11 mouse cellular contexts compared by ENCODE assay signal in genomic region chr11:9191555-9192131, GRCm38 (mm10). TPM values are rescaled to one million over a fixed set of nuclear protein-coding genes. Genes with fewer than 3 reads are reported as not detected.
DNase-seq lines count a peak whose midpoint lies in the region; ATAC-seq and TF ChIP-seq lines count a peak whose summit lies in the region.
"Had no signal": no experiment of that assay in that cellular context is flagged by ENCODE, and none has a peak within 500 bp of the region (broad histone marks: within the 10 kb centered on the region; RNA-seq: fewer than 3 reads in every experiment).

Gene Abca13 (plus strand): TSS chr11:9191942.

- no peaks in the 10 kb centered on the region for H3K36me3 ChIP-seq in embryonic facial prominence, embryonic 12.5 days
- no peaks in the 10 kb centered on the region for H3K36me3 ChIP-seq in kidney, postnatal 0 days (ENCODE audit: insufficient read depth, low read length)
- no peaks in the 10 kb centered on the region for H3K36me3 ChIP-seq in midbrain, embryonic 15.5 days (replicated peaks)
- H3K36me3 ChIP-seq: hindbrain, embryonic 15.5 days; neural tube, embryonic 13.5 days had no signal

- TF ChIP-seq CTCF in kidney, postnatal 0 days (IDR thresholded peaks at IDR 0.05; ENCODE audit: low read depth): no peak

- H3K27me3 ChIP-seq in embryonic facial prominence, embryonic 12.5 days: no peaks in the 10 kb centered on the region
- no peaks in the 10 kb centered on the region for H3K27me3 ChIP-seq in kidney, postnatal 0 days (ENCODE audit: insufficient read depth, low read length)
- H3K27me3 ChIP-seq in midbrain, embryonic 15.5 days (replicated peaks): no peaks in the 10 kb centered on the region
- H3K27me3 ChIP-seq: hindbrain, embryonic 15.5 days; neural tube, embryonic 13.5 days had no signal

- no peak within 1 kb of the TSS for H3K4me3 ChIP-seq in embryonic facial prominence, embryonic 12.5 days
- no peak within 1 kb of the TSS for H3K4me3 ChIP-seq in kidney, postnatal 0 days (replicated peaks; ENCODE audit: low read depth, low read length)
- H3K4me3 ChIP-seq in midbrain, embryonic 15.5 days: no peak within 1 kb of the TSS
- H3K4me3 ChIP-seq: heart, adult 2 months; hindbrain, embryonic 15.5 days; neural tube, embryonic 13.5 days had no signal

- H3K27ac ChIP-seq in embryonic facial prominence, embryonic 12.5 days: no peak within 1 kb of the TSS
- H3K27ac ChIP-seq in kidney, postnatal 0 days: no peak within 1 kb of the TSS
- no peak within 1 kb of the TSS for H3K27ac ChIP-seq in midbrain, embryonic 15.5 days
- H3K27ac ChIP-seq: heart, adult 2 months; hindbrain, embryonic 15.5 days; neural tube, embryonic 13.5 days had no signal

- H3K4me2 ChIP-seq in embryonic facial prominence, embryonic 12.5 days (replicated peaks): 0 out of 2 replicates have a peak within 1 kb of the TSS, but pooled peaks have one; percentile 1
- no peak within 1 kb of the TSS for H3K4me2 ChIP-seq in kidney, postnatal 0 days (ENCODE audit: low read length)
- no peak within 1 kb of the TSS for H3K4me2 ChIP-seq in midbrain, embryonic 15.5 days
- H3K4me2 ChIP-seq: hindbrain, embryonic 15.5 days; neural tube, embryonic 13.5 days had no signal

- ATAC-seq in embryonic facial prominence, embryonic 12.5 days (ENCODE audit: insufficient number of reproducible peaks, insufficient read depth, low FRiP score, low TSS enrichment): 0 out of 2 replicates have a peak, but pooled peaks have one; percentile 30
- ATAC-seq in kidney, postnatal 0 days (replicated peaks; ENCODE audit: low FRiP score, low read depth): no peak; the same call in 1 of the 2 replicates
- ATAC-seq in midbrain, embryonic 15.5 days (replicated peaks): peak; percentile 60

- no peaks in the 10 kb centered on the region for H3K9me3 ChIP-seq in embryonic facial prominence, embryonic 12.5 days
- no peaks in the 10 kb centered on the region for H3K9me3 ChIP-seq in kidney, postnatal 0 days (replicated peaks; ENCODE audit: low read length)
- no peaks in the 10 kb centered on the region for H3K9me3 ChIP-seq in midbrain, embryonic 15.5 days
- H3K9me3 ChIP-seq: hindbrain, embryonic 15.5 days; neural tube, embryonic 13.5 days had no signal

- peak; percentile 3 to 12 for DNase-seq in lung, adult 18-20 months
- DNase-seq in lung, postnatal 10 days: no peak
- DNase-seq in kidney, postnatal 0 days (ENCODE audit: low spot score): peak; percentile 6
- DNase-seq in frontal cortex, postnatal 25 days (ENCODE audit: low spot score in 2 of 2): no peak
- DNase-seq in left cerebral cortex, adult 9 months (ENCODE audit: low spot score in 2 of 2): no peak
- no peak for DNase-seq in ovary, postnatal 36 days (ENCODE audit: low spot score)
- DNase-seq: heart, adult 2 months had no signal

- peaks cover 11% of the 10 kb centered on the region; the same call in 1 of the 2 replicates for H3K4me1 ChIP-seq in embryonic facial prominence, embryonic 12.5 days
- H3K4me1 ChIP-seq in kidney, postnatal 0 days (replicated peaks; ENCODE audit: insufficient read depth, low read length): no peaks in the 10 kb centered on the region
- H3K4me1 ChIP-seq in midbrain, embryonic 15.5 days: peaks cover 3% of the 10 kb centered on the region; the same call in 1 of the 2 replicates
- H3K4me1 ChIP-seq: hindbrain, embryonic 15.5 days had no signal

- H3K9ac ChIP-seq in embryonic facial prominence, embryonic 12.5 days: no peak within 1 kb of the TSS
- H3K9ac ChIP-seq in kidney, postnatal 0 days (ENCODE audit: low read depth, low read length): no peak within 1 kb of the TSS
- H3K9ac ChIP-seq in midbrain, embryonic 15.5 days: no peak within 1 kb of the TSS
- H3K9ac ChIP-seq: hindbrain, embryonic 15.5 days; neural tube, embryonic 13.5 days had no signal

- 30% methylated on average over 12 of the region's 12 CpGs for WGBS in embryonic facial prominence, embryonic 12.5 days
- WGBS in kidney, postnatal 0 days: 50% methylated on average over 12 of the region's 12 CpGs
- WGBS in midbrain, embryonic 15.5 days: 33% methylated on average over 12 of the region's 12 CpGs

RNA-seq across cellular contexts. Expression of gene Abca13, which starts in this region (rescaled TPM):
- 0.03 and 0.13 TPM in 2 replicates for polyA plus RNA-seq in embryonic facial prominence, embryonic 12.5 days (2016; fragmentation: Nextera tagmentation; extraction: Ambion mirVana)
- 1.8 TPM in 2 replicates for polyA plus RNA-seq in kidney, postnatal 0 days (2015; fragmentation: Nextera tagmentation; extraction: Ambion mirVana)
- polyA plus RNA-seq in midbrain, embryonic 15.5 days (2015; fragmentation: Nextera tagmentation; extraction: Ambion mirVana): 0.03 and 0.05 TPM in 2 replicates
- polyA plus RNA-seq: neural tube, embryonic 13.5 days had no signal

Comparison
In these comparisons a context has a peak if more than half of its experiments do, and no peak if none do; other contexts are left out.
1. DNase-seq: peak in lung, adult 18-20 months (2 of 2) and kidney, postnatal 0 days (single experiment); none in lung, postnatal 10 days (single experiment), frontal cortex, postnatal 25 days (0 of 2), left cerebral cortex, adult 9 months (0 of 2) and ovary, postnatal 36 days (single experiment).
2. Peak in ATAC-seq and H3K4me2 ChIP-seq in embryonic facial prominence, embryonic 12.5 days; RNA of the gene not detected or under 1 TPM.
3. Peak in ATAC-seq in midbrain, embryonic 15.5 days; RNA of the gene not detected or under 1 TPM.